Mouse (Mus musculus) E14TG2a.4 (cell line): ENCODE measurements around the gene Oxct2a.

Source experiments
- CTCF ChIP-seq: conservative IDR thresholded peaks from 2 replicates; pipeline ENCODE4 v1.5.1; 2014; ENCODE audit warnings: low read length
- NANOG ChIP-seq: IDR thresholded peaks from 2 replicates; pipeline ENCODE4 v1.6.1; 2014; ENCODE audit warnings: borderline replicate concordance, low read length, mixed read lengths
- POU5F1 ChIP-seq: IDR thresholded peaks from 2 replicates; pipeline ENCODE4 v1.6.1; 2014; ENCODE audit warnings: low read length, borderline replicate concordance

- no peak for TF ChIP-seq CTCF
- TF ChIP-seq NANOG = no peak
- no peak for TF ChIP-seq POU5F1
Measured at GRCm38 (mm10) chr4:123295516-123296147, 27.8 kb downstream of the Oxct2a start.
